Mouse (Mus musculus) midbrain, embryonic 13.5 days (tissue): ENCODE data around the gene Ormdl3. TPM values are rescaled to one million over a fixed set of nuclear protein-coding genes. Genes with fewer than 3 reads are reported as not detected.

Experiments
- ATAC-seq: fragments of 200-750 bp; cut with Nextera tagmentation; 2 replicates; pipeline ENCODE4 v1.8.0; 2017; ENCODE audit warnings: mild to moderate bottlenecking, moderate TSS enrichment, moderate library complexity
- H3K27ac ChIP-seq: fragments of 300-500 bp; sonication (generic); 2 replicates; pipeline ENCODE4 v1.5.1; 2015; ENCODE audit warnings: inconsistent platforms, mild to moderate bottlenecking, moderate library complexity
- H3K27me3 ChIP-seq: fragments of 300-500 bp; sonication (generic); 2 replicates; pipeline ENCODE4 v1.6.1; 2015; ENCODE audit warnings: mild to moderate bottlenecking, inconsistent platforms
- H3K36me3 ChIP-seq: fragments of 300-500 bp; sonication (generic); 2 replicates; pipeline ENCODE4 v1.6.1; 2015; ENCODE audit warnings: mild to moderate bottlenecking, inconsistent platforms
- H3K4me1 ChIP-seq: fragments of 300-500 bp; sonication (generic); replicated peaks from 2 replicates; pipeline ENCODE4 v1.6.1; 2015; ENCODE audit warnings: inconsistent platforms
- H3K4me2 ChIP-seq: fragments of 300-500 bp; sonication (generic); replicated peaks from 2 replicates; pipeline ENCODE4 v1.6.1; 2015; ENCODE audit warnings: moderate library complexity, mild to moderate bottlenecking, inconsistent platforms
- H3K4me3 ChIP-seq: fragments of 300-500 bp; sonication (generic); replicated peaks from 2 replicates; pipeline ENCODE4 v1.5.1; 2015; ENCODE audit warnings: mild to moderate bottlenecking, inconsistent platforms
- H3K9ac ChIP-seq: fragments of 300-500 bp; sonication (generic); replicated peaks from 2 replicates; pipeline ENCODE4 v1.6.1; 2015; ENCODE audit warnings: mild to moderate bottlenecking, inconsistent platforms
- H3K9me3 ChIP-seq: fragments of 300-500 bp; sonication (generic); 2 replicates; pipeline ENCODE4 v1.6.1; 2016; ENCODE audit warnings: mild to moderate bottlenecking, inconsistent platforms
- WGBS: fragments of 180-500 bp; shearing (Covaris S2); methylation state at CpG from one replicate; pipeline ENCODE4 v1.1.7; 2015; 5-methylcytosine and 5-hydroxymethylcytosine counted together
- polyA plus RNA-seq: library from polyadenylated mRNA; unstranded; fragments of >200 nt; fragmentation: Nextera tagmentation; extraction: Ambion mirVana; gene quantifications from 2 replicates; pipeline ENCODE4 v1.2.1, GENCODE M21; 2015

The Ormdl3 gene
- polyA plus RNA-seq, 1 experiment from 2014 or later, result 97.3 TPM

DNA sequence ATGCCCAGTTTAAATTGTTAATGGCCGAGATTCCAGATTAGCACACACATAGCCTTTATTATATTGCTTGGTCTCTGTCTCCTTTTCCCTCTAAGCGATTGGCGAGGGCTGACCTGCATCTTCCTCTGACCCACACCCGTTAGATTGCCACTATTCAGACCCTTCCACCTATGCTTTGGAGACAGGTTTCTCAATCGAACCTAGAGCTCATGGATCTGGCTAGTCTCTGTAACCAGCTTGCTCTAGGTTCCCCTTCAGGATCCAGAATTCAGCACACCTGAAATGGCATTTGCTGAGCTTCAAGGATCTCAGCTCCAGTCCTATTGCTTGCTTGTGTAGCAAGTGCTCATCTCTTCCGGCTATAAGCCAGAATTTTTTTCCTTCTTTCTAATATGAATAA, 17.7 kb downstream of the Ormdl3 start:
- 81% methylated on average over 6 of the region's 6 CpGs for WGBS
- Histone ChIP-seq H3K4me3 (no peak overlapping the region), H3K27me3 (no peaks in the 10 kb centered on the region), H3K36me3 (no peaks in the 10 kb centered on the region), H3K9ac (no peak overlapping the region), H3K4me2 (no peak overlapping the region), H3K27ac (no peak overlapping the region), H3K9me3 (no peaks in the 10 kb centered on the region), H3K4me1 (no peaks in the 10 kb centered on the region)
- no peak for ATAC-seq

DNA sequence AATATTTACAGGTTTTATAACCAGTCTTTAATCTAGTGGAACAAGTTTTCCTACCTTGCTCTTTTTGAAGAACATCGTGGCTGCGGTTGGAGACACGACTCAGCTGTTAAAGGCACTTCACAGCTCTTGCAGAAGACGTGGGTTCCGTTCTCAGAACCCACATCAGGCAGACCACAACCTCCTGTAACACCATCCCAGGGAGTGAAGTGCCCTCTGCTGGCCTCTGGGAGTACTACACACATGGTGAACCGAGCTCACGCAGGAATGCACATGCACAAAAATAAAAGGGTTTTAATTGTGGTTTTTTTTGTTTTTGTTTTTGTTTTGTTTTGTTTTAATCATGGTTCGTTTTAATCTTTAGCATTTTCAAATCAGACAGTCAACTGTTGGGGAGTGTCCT, 18.8 kb downstream of the Ormdl3 start:
- H3K27me3 ChIP-seq, result no peaks in the 10 kb centered on the region
- no peaks in the 10 kb centered on the region for H3K4me1 ChIP-seq
- no peaks in the 10 kb centered on the region for H3K36me3 ChIP-seq
- H3K27ac ChIP-seq, result no peak overlapping the region
- H3K4me2 ChIP-seq, result no peak overlapping the region
- 87% methylated on average over 8 of the region's 8 CpGs for WGBS
- no peak overlapping the region for H3K9ac ChIP-seq
- no peaks in the 10 kb centered on the region for H3K9me3 ChIP-seq
- no peak overlapping the region for H3K4me3 ChIP-seq
- no peak for ATAC-seq

DNA sequence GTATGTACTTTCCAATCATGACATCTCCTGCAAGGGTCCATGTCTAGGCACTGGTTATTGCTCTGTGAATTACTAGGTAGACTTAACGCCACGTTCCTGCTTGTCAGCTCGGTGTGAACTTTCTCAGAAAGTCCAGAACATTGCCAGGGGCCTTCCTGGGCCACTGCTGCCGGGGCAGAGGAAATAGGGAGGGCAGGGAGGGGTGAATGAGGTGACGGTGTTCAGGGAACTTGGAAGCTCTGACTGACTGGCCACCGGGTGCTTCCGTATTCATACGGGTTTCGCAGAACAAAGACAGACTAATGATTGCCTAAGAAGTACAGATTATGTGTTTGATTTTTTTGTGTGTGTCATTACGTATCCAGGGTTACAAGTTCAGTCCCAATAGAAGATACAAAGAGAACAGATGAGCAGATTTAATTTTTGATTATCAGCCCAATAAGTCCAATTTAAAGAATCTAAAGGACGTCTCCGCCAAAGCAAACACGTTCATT, 23.2 kb downstream of the Ormdl3 start:
- H3K27ac ChIP-seq, result no peak overlapping the region
- no peaks in the 10 kb centered on the region for H3K9me3 ChIP-seq
- ATAC-seq, result no peak
- 74% methylated on average over 13 of the region's 13 CpGs for WGBS
- no peaks in the 10 kb centered on the region for H3K36me3 ChIP-seq
- H3K27me3 ChIP-seq, result no peaks in the 10 kb centered on the region
- H3K9ac ChIP-seq, result no peak overlapping the region
- no peaks in the 10 kb centered on the region for H3K4me1 ChIP-seq
- no peak overlapping the region for H3K4me3 ChIP-seq
- H3K4me2 ChIP-seq, result no peak overlapping the region

DNA sequence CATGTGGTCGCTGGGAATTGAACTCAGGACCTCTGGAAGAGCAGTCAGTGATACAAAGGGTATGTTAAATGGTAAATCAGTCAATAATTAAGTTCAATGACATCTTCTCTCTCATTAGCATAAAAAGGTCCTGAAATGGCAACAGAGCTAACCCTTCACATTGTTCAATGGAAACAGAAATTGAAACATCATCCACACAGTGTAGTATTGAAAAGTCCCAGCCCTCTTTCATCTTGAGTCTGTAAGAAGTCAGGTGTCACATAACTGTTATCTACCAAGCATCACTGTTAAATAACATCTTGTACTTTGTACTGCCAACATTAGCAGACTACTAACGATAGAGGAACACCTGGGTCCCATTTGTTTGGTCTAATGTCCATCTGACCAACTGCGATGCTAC, 24.1 kb downstream of the Ormdl3 start:
- Histone ChIP-seq H3K4me1 (no peaks in the 10 kb centered on the region), H3K27ac (no peak overlapping the region), H3K36me3 (no peaks in the 10 kb centered on the region), H3K4me3 (no peak overlapping the region), H3K4me2 (no peak overlapping the region), H3K27me3 (no peaks in the 10 kb centered on the region), H3K9ac (no peak overlapping the region), H3K9me3 (no peaks in the 10 kb centered on the region)
- no peak for ATAC-seq
- WGBS, result 92% methylated on average over 3 of the region's 3 CpGs

DNA sequence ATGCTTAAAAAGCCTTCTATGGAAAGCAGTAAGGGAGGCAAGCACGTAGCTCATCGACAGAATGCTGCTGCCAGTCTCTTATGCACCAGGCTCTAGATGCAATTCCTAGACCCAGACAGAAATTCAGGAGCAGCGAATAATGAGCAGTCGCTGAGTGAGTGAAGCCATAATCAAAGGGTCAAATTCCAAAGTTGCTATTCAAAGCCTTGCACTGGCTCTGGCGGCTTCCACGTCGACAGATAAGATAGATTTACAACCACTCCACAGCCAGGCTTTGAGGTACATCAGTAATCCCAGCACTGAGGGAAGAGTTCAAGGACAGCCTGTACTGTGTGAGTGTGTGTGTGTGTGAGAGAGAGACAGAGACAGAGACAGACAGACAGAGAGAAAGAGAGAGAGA, 26.2 kb downstream of the Ormdl3 start:
- Histone ChIP-seq H3K27ac (no peak overlapping the region), H3K36me3 (no peaks in the 10 kb centered on the region), H3K4me1 (no peaks in the 10 kb centered on the region), H3K9me3 (no peaks in the 10 kb centered on the region), H3K4me3 (no peak overlapping the region), H3K9ac (no peak overlapping the region), H3K4me2 (no peak overlapping the region), H3K27me3 (no peaks in the 10 kb centered on the region)
- no peak for ATAC-seq
- whole genome bisulfite sequencing, result 38% methylated on average over 7 of the region's 7 CpGs

DNA sequence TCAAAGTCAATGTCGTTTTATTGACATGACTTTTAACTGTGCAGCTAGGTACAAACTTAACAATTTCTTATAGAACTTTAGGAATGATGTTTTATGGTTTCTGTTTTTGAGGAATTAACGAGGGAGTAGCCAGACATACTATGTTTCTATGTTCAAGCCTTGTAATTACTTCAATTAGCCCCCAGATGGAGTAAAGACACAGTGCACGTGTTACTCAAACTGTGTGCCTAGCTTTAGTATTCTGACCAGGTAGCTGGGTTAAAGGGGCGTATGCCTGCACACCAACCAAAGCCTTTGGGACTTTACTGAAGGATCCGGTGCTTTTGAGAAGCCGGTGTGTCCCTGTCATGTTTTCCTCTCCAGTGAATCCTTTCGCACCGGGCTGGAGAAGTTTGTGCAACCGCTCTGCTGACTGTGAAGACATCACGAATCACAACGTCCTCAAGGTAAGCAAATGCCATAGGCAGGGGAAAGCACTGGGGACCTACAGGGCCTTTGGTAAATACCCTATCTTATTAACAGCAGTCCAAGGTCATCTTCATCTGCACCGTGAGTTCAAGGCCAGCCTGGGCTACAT, 32.0 kb downstream of the Ormdl3 start:
- 65% methylated on average over 12 of the region's 12 CpGs for WGBS

DNA sequence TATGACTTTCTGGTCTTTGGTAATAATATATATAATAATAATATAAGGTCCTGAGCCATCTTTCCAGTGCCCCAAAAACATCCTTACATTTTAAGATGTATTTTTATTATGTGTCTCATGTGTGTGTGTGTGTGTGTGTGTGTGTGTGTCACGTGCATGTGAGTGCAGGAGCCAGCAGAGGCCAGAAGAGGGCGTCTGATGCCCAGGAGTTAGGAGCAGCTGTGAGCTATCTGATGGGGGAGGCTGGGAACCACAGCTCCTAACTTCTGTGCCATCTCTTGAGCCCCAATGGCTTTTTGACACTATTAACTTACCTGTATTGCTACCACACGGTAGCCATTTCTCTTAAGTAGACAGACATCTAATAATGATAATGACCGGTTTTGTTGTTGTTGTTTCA, 33.2 kb downstream of the Ormdl3 start:
- no peak overlapping the region for H3K4me3 ChIP-seq
- peaks cover 9% of the 10 kb centered on the region for H3K4me1 ChIP-seq
- no peaks in the 10 kb centered on the region for H3K9me3 ChIP-seq
- WGBS, result 91% methylated on average over 4 of the region's 4 CpGs
- no peak overlapping the region for H3K4me2 ChIP-seq
- H3K36me3 ChIP-seq, result no peaks in the 10 kb centered on the region
- no peak for ATAC-seq
- H3K9ac ChIP-seq, result no peak overlapping the region
- H3K27ac ChIP-seq, result no peak overlapping the region
- H3K27me3 ChIP-seq, result peaks cover 16% of the 10 kb centered on the region

More for the DNA sequence above, 32.0 kb downstream of the Ormdl3 start:
- no peak overlapping the region for H3K27ac ChIP-seq
- no peaks in the 10 kb centered on the region for H3K36me3 ChIP-seq
- no peak overlapping the region for H3K9ac ChIP-seq
- H3K4me2 ChIP-seq, result no peak overlapping the region
- H3K4me1 ChIP-seq, result peaks cover 9% of the 10 kb centered on the region
- peaks cover 3% of the 10 kb centered on the region for H3K27me3 ChIP-seq
- no peak for ATAC-seq
- no peaks in the 10 kb centered on the region for H3K9me3 ChIP-seq
- no peak overlapping the region for H3K4me3 ChIP-seq

DNA sequence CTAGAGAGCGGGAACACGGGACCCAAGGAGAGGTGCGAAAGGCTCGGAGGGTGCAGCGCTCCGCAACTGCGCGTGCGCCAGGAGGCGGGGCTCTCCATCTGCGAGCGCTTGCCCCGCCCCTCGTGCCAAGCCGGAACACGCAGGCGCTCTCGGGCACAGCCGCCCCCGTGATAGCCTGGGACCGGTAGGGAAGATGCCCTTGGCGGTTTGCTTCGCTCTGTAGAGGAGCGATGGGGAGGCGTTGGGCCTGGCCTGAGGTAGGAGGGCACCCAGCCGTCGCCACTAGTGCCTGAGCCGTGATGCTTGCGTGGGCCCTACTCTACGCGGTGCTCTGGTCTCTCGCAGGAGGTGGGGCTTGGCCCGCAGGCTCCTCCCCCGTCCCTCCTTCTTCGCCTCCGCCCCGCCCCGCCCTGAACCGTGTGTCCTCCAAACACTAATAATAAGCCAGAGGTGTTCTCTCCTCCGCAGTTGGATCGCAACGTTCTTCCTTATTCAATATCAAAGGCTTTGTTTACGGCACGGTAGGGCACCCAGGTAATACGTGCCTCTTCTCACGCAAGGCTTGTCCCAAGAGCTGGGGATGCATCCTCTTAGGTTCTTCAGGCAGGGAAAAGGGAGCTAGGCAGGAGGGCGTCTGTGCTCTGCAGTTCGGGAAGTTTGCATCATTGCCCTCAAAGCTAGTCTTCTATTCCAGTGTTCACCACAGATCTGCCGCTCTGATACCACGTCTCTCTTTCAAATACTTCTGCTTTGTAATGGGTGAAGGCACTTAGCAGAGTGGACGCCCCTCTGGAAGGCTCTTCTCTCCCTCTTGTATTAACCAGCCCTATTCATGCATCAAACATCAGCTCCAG, 36.0 kb downstream of the Ormdl3 start, which contains the start of gene Zpbp2:
Gene Zpbp2, plus strand, starts transcription at position 123 of the 854 bp plus-strand sequence.
- Histone ChIP-seq H3K4me1 (peaks cover 9% of the 10 kb centered on the region), H3K27me3 (peaks cover 43% of the 10 kb centered on the region), H3K9me3 (no peaks in the 10 kb centered on the region), H3K4me3 (peak within 1 kb of the TSS; percentile 72), H3K36me3 (no peaks in the 10 kb centered on the region), H3K27ac (peak within 1 kb of the TSS; percentile 87), H3K9ac (peak within 1 kb of the TSS; percentile 80), H3K4me2 (peak within 1 kb of the TSS; percentile 72)
- ATAC-seq, result peak; percentile 98
- WGBS, result under 1% methylated on average over 51 of the region's 51 CpGs

DNA sequence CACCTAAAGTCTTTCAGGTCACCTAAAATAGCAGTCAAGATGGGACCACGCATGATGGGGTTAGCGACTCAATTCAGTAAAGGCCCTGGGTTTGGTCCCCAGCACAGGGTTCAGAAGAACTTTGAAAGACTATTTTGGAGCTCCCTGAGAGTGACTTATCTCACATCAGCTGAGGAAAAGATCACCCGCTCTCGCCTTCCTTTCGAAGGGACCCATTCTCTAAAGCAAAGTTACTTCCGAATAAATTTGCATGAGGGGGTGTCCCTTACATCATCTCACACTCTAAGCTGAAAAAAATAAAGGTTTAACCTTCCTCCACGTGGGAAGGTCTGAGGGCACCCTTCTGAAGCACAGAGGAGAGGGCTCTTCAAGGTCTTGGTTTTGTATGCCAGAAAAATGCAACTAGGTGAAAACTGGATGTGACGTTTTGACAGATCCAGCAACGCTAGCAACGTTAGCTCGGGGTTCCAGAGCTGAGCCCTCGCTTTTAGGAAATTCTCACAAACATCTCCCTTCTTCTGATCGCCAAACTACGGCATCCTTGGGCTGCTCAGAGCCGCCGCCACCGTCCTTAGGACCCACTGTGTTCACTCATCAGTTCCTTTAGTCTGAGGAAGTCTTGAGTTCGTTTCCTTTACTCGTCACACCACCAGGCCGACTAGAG, 36.7 kb downstream of the Ormdl3 start:
- peak overlapping the region; percentile 80 for H3K9ac ChIP-seq
- no peak overlapping the region for H3K27ac ChIP-seq
- H3K4me3 ChIP-seq, result peak overlapping the region; percentile 72
- H3K36me3 ChIP-seq, result no peaks in the 10 kb centered on the region
- peaks cover 14% of the 10 kb centered on the region for H3K4me1 ChIP-seq
- peak; percentile 7 for ATAC-seq
- H3K4me2 ChIP-seq, result peak overlapping the region; percentile 72
- peaks cover 50% of the 10 kb centered on the region for H3K27me3 ChIP-seq
- WGBS, result 23% methylated on average over 20 of the region's 20 CpGs
- no peaks in the 10 kb centered on the region for H3K9me3 ChIP-seq

DNA sequence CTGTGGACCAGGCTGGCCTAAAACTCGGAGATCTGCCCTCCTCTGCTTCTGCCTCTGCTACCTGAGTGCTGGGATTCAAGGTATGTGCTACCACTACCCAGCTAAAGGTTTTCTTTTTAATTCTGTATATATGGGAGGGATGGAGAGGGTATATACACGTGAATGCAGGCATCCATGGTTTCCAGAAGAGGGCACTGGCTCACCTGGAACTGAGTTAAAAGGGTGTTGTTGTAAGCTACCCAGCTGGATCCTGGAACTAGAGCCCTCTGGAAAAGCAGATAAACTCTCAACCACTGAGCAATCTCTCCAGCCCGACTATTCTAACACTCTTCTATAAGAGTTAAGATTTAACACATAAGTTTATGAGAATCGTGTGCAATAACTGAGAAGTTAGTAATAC, 37.8 kb downstream of the Ormdl3 start:
- no peak overlapping the region for H3K9ac ChIP-seq
- H3K27ac ChIP-seq, result no peak overlapping the region
- 70% methylated on average over 4 of the region's 4 CpGs for WGBS
- ATAC-seq, result no peak
- H3K36me3 ChIP-seq, result no peaks in the 10 kb centered on the region
- H3K4me1 ChIP-seq, result peaks cover 17% of the 10 kb centered on the region
- no peak overlapping the region for H3K4me2 ChIP-seq
- H3K27me3 ChIP-seq, result peaks cover 60% of the 10 kb centered on the region
- H3K9me3 ChIP-seq, result no peaks in the 10 kb centered on the region
- H3K4me3 ChIP-seq, result no peak overlapping the region

DNA sequence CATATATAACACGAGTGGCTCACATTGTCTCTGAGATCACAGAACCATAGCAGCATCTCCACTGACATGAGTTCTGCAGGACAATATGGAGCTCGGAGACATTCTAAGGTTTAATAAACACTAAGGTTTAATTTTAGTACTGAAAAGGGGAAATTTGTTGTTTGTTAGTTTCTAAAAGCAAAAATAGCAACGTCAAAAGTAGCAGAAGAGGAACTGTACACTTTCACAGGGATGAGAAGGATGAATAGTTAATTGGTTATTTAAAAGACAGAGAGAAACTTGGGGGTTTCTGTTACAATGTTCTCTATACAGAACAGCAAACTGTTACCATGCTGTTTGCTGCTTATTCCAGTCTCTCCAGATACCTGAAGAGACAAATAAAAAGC, 39.9 kb downstream of the Ormdl3 start:
- Histone ChIP-seq H3K27ac (no peak overlapping the region), H3K4me3 (no peak overlapping the region), H3K9me3 (no peaks in the 10 kb centered on the region), H3K27me3 (peaks cover 77% of the 10 kb centered on the region), H3K4me2 (no peak overlapping the region), H3K4me1 (peaks cover 17% of the 10 kb centered on the region), H3K36me3 (no peaks in the 10 kb centered on the region), H3K9ac (no peak overlapping the region)
- WGBS, result 60% methylated on average over 3 of the region's 3 CpGs
- no peak for ATAC-seq
